Mouse (Mus musculus) effector memory CD4-positive, alpha-beta T cell, adult 5 months (primary cell): Measurements from ENCODE around the gene Nppb. TPM values are rescaled to one million over a fixed set of nuclear protein-coding genes. Genes with fewer than 3 reads are reported as not detected.

Experiments used
- polyA plus RNA-seq: library from polyadenylated mRNA; unstranded; fragments of 100-300 nt; shearing (Covaris generic); gene quantifications from one replicate; pipeline ENCODE4 v1.2.1, GENCODE M21; 2017

Gene Nppb
- polyA plus RNA-seq, result not detected

GRCm38 (mm10) chr4:147985205-147986132 is at the start of gene Nppb:
Gene Nppb (plus strand): TSS chr4:147985788.

GRCm38 (mm10) chr4:147936331-147936954 is 49.1 kb upstream of the Nppb start, which contains the start of gene Plod1:
Gene Plod1 (minus strand): TSS chr4:147936767.

GRCm38 (mm10) chr4:147940576-147941044 is 45.0 kb upstream of the Nppb start, which contains the start of gene 2510039O18Rik:
Gene 2510039O18Rik (plus strand): TSS chr4:147940895.

GRCm38 (mm10) chr4:148000202-148000772 is 14.7 kb downstream of the Nppb start, which contains the start of gene Nppa:
Gene Nppa (plus strand): TSS chr4:148000722.

Other genes starting within 250 kb of the Nppb start
- gene Zfp984, start 176.0 kb upstream of the Nppb start, polyA plus RNA-seq, result 12.6 TPM
- 4.6 TPM for gene Zfp933, start 137.4 kb upstream of the Nppb start, polyA plus RNA-seq
- gene Miip, start 117.0 kb upstream of the Nppb start, polyA plus RNA-seq, result 70.6 TPM
- 4.5 TPM for gene Fv1, start 116.8 kb upstream of the Nppb start, polyA plus RNA-seq
- 30.7 TPM for gene Mfn2, start 81.1 kb upstream of the Nppb start, polyA plus RNA-seq
- 4.0 TPM for gene Plod1, start 49.0 kb upstream of the Nppb start, polyA plus RNA-seq
- 81.7 TPM for gene 2510039O18Rik, start 44.9 kb upstream of the Nppb start, polyA plus RNA-seq
- gene Nppa, start 14.9 kb downstream of the Nppb start, polyA plus RNA-seq, result not detected
- 11.0 TPM for gene Clcn6, start 53.0 kb downstream of the Nppb start, polyA plus RNA-seq
- 30.3 TPM for gene Mthfr, start 53.3 kb downstream of the Nppb start, polyA plus RNA-seq
- gene Agtrap, start 102.2 kb downstream of the Nppb start, polyA plus RNA-seq, result 11.3 TPM
- gene Mad2l2, start 144.6 kb downstream of the Nppb start, polyA plus RNA-seq, result 30.8 TPM
- not detected for gene Draxin, start 144.9 kb downstream of the Nppb start, polyA plus RNA-seq
- 30.0 TPM for gene Fbxo6, start 166.4 kb downstream of the Nppb start, polyA plus RNA-seq
- 4.5 TPM for gene Fbxo44, start 174.7 kb downstream of the Nppb start, polyA plus RNA-seq
- gene Fbxo2, start 174.8 kb downstream of the Nppb start, polyA plus RNA-seq, result 0.29 TPM